Mouse (Mus musculus) heart, embryonic 10.5 days (tissue): ENCODE results near the gene Cuedc1. TPM values are rescaled to one million over a fixed set of nuclear protein-coding genes. Genes with fewer than 3 reads are reported as not detected.

ENCODE experiments used
- DNase-seq: peaks from one replicate; pipeline ENCODE4 v3.0.0-alpha.2; 2017; ENCODE audit warnings: low spot score
- H3K27ac ChIP-seq: fragments of 300-500 bp; sonication (generic); 2 replicates; pipeline ENCODE4 v1.5.1; 2016; ENCODE audit warnings: mild to moderate bottlenecking
- H3K27me3 ChIP-seq: fragments of 300-500 bp; sonication (generic); 2 replicates; pipeline ENCODE4 v1.6.1; 2016; ENCODE audit warnings: mild to moderate bottlenecking; ENCODE audit not compliant: poor library complexity, insufficient read depth, severe bottlenecking
- H3K36me3 ChIP-seq: fragments of 300-500 bp; sonication (generic); 2 replicates; pipeline ENCODE4 v1.6.1; 2016; ENCODE audit warnings: mild to moderate bottlenecking, moderate library complexity
- H3K4me1 ChIP-seq: fragments of 300-500 bp; sonication (generic); 2 replicates; pipeline ENCODE4 v1.6.1; 2016; ENCODE audit warnings: mild to moderate bottlenecking
- H3K4me3 ChIP-seq: fragments of 300-500 bp; sonication (generic); 2 replicates; pipeline ENCODE4 v1.5.1; 2016; ENCODE audit warnings: mild to moderate bottlenecking, moderate library complexity
- H3K9me3 ChIP-seq: fragments of 300-500 bp; sonication (generic); 2 replicates; pipeline ENCODE4 v1.6.1; 2016; ENCODE audit warnings: mild to moderate bottlenecking, moderate library complexity
- WGBS: fragments of 180-500 bp; shearing (Covaris S2); methylation state at CpG from one replicate; pipeline ENCODE4 v1.1.7; 2016; 5-methylcytosine and 5-hydroxymethylcytosine counted together
- polyA plus RNA-seq: library from polyadenylated mRNA; unstranded; fragments of >200 nt; fragmentation: Nextera tagmentation; extraction: Ambion mirVana; gene quantifications from 2 replicates; pipeline ENCODE4 v1.2.1, GENCODE M21; 2016

Cuedc1 gene
- polyA plus RNA-seq, 1 experiment from 2014 or later = 17.9 TPM

GRCm38 (mm10) chr11:88213757-88214156 is 115.9 kb downstream of the Cuedc1 start:
- H3K27me3 ChIP-seq = no peaks in the 10 kb centered on the region
- H3K9me3 ChIP-seq = no peaks in the 10 kb centered on the region
- 62% methylated on average over 6 of the region's 6 CpGs for WGBS
- peaks cover 34% of the 10 kb centered on the region for H3K36me3 ChIP-seq
- no peak for DNase-seq
- H3K27ac ChIP-seq = peak overlapping the region; percentile 42; the same call in 1 of the 2 replicates
- H3K4me1 ChIP-seq = peaks cover 41% of the 10 kb centered on the region
- no peak overlapping the region for H3K4me3 ChIP-seq

- Histone ChIP-seq H3K27ac (peak overlapping the region; percentile 79), H3K27me3 (no peaks in the 10 kb centered on the region), H3K4me1 (peaks cover 47% of the 10 kb centered on the region), H3K36me3 (peaks cover 21% of the 10 kb centered on the region), H3K9me3 (no peaks in the 10 kb centered on the region), H3K4me3 (0 out of 2 replicates have a peak overlapping the region, but pooled peaks have one; percentile 19)
- no peak for DNase-seq
- 56% methylated on average over 21 of the region's 21 CpGs for WGBS
These were observed 117.3 kb downstream of the Cuedc1 start for GRCm38 (mm10) chr11:88214881-88215831.

DNA sequence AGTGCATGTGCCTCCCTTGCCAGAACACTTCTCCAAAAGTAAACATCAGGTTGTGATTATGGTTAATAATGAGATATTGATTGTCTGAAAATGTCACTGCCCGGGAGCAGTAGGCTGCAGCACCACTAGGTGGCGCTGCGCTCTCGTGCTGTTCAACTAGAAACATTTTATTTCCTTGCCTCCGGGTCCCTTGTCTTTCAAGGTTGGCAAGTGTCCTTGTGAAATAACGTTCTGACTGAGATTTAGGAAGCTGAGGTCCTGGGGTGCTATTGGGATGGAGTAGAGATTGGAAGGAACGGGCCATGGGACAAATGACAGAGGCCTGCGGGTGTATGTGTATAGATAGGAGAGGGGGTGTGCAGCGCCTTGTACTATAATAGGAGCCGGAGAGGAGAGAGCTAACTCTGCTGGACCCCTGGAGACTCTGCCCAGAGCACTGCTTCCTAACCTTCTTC is 118.4 kb downstream of the Cuedc1 start:
- Histone ChIP-seq H3K4me3 (peak overlapping the region; percentile 29; the same call in 1 of the 2 replicates), H3K36me3 (peaks cover 10% of the 10 kb centered on the region), H3K9me3 (no peaks in the 10 kb centered on the region), H3K27ac (peak overlapping the region; percentile 64), H3K27me3 (no peaks in the 10 kb centered on the region), H3K4me1 (peaks cover 47% of the 10 kb centered on the region)
- 25% methylated on average over 10 of the region's 10 CpGs for WGBS
- no peak for DNase-seq

GRCm38 (mm10) chr11:88218155-88218554 is 120.3 kb downstream of the Cuedc1 start:
- Histone ChIP-seq H3K4me3 (no peak overlapping the region), H3K36me3 (no peaks in the 10 kb centered on the region), H3K27ac (no peak overlapping the region), H3K9me3 (no peaks in the 10 kb centered on the region), H3K27me3 (no peaks in the 10 kb centered on the region), H3K4me1 (peaks cover 47% of the 10 kb centered on the region)
- WGBS = 52% methylated on average over 6 of the region's 6 CpGs
- no peak for DNase-seq

DNA sequence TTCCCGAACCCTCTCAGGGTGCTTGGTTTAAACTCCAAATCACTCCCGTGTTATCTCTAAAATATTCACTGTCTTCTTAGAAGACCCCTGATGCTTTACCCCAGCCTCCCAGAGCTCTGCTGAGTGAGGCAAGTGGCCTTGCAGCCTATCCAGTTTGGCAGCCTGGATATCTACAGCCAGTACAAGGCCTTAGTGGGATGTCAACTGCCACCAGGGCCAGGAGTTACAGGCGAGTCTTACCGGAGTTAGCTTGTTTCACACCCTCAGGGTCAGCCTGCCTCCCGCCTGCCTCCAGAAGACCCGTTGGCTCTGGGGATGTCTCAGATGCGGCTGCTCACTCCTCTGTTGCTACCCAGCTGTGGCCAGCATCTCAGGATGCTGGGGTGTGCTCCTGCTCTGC is 120.7 kb downstream of the Cuedc1 start:
- no peaks in the 10 kb centered on the region for H3K9me3 ChIP-seq
- H3K4me1 ChIP-seq = peaks cover 47% of the 10 kb centered on the region
- WGBS = 56% methylated on average over 7 of the region's 7 CpGs
- H3K27ac ChIP-seq = no peak overlapping the region
- H3K36me3 ChIP-seq = no peaks in the 10 kb centered on the region
- no peak overlapping the region for H3K4me3 ChIP-seq
- no peaks in the 10 kb centered on the region for H3K27me3 ChIP-seq
- DNase-seq = no peak

GRCm38 (mm10) chr11:88221929-88222475 is 124.1 kb downstream of the Cuedc1 start:
- no peaks in the 10 kb centered on the region for H3K9me3 ChIP-seq
- DNase-seq = no peak
- H3K4me1 ChIP-seq = peaks cover 16% of the 10 kb centered on the region
- H3K27ac ChIP-seq = no peak overlapping the region
- no peak overlapping the region for H3K4me3 ChIP-seq
- WGBS = 91% methylated on average over 15 of the region's 15 CpGs
- H3K36me3 ChIP-seq = no peaks in the 10 kb centered on the region
- no peaks in the 10 kb centered on the region for H3K27me3 ChIP-seq

- no peak overlapping the region for H3K27ac ChIP-seq
- no peaks in the 10 kb centered on the region for H3K27me3 ChIP-seq
- no peaks in the 10 kb centered on the region for H3K9me3 ChIP-seq
- DNase-seq = no peak
- no peak overlapping the region for H3K4me3 ChIP-seq
- WGBS = 84% methylated on average over 17 of the region's 17 CpGs
- peaks cover 7% of the 10 kb centered on the region; the same call in 1 of the 2 replicates for H3K4me1 ChIP-seq
- H3K36me3 ChIP-seq = no peaks in the 10 kb centered on the region
These were observed 129.4 kb downstream of the Cuedc1 start for GRCm38 (mm10) chr11:88227001-88227957.

- H3K4me1 ChIP-seq = peaks cover 35% of the 10 kb centered on the region
- H3K27ac ChIP-seq = 0 out of 2 replicates have a peak overlapping the region, but pooled peaks have one; percentile 44
- H3K4me3 ChIP-seq = no peak overlapping the region
- 80% methylated on average over 4 of the region's 4 CpGs for WGBS
- no peaks in the 10 kb centered on the region for H3K27me3 ChIP-seq
- H3K9me3 ChIP-seq = no peaks in the 10 kb centered on the region
- H3K36me3 ChIP-seq = no peaks in the 10 kb centered on the region
- DNase-seq = no peak
These were observed 133.4 kb downstream of the Cuedc1 start for GRCm38 (mm10) chr11:88231213-88231790.

DNA sequence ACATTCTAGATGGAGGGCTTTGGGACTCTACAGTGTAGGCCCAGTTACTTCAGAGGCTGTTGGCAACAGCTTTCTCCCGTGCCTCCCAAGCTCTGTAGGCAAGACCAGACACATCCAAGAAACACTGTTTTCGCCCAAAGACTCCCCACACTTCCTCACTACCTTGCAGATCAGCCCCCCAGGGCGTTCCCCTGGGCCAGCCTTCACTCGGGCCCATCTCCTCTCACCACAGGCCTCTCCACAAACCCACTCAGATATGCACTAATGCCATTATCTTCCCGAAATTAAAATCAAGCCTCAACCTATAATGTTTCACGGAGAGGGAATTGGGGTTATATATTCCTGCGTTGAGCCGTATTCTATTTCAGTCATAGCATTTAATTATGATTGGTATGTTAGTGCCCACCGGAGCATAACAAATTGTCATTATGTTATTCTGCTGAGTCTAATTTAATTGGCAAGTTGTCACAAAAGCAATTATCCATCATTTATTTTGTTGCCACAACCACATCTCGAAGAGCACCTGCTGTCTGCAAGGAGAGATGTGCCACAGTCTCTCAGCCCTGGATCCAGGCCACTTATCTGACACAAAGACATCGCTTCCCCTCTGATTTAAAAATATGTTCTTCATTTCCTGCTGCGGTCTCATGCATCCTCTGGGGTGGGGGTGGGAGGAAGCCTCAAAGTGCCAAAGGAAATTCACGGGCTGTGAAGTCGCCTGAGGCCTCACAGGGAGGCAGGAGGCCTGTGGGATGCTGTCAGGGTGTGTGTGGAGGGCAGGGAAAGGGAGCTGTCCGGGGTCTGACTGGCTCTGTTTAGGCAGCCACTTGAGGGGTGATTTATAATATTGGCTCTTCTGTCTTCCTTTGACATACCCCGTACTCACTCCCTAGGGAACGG is 135.9 kb downstream of the Cuedc1 start:
- no peaks in the 10 kb centered on the region for H3K27me3 ChIP-seq
- peak overlapping the region; percentile 48 for H3K27ac ChIP-seq
- peak; percentile 63 for DNase-seq
- peaks cover 36% of the 10 kb centered on the region for H3K4me1 ChIP-seq
- 62% methylated on average over 17 of the region's 17 CpGs for WGBS
- H3K9me3 ChIP-seq = no peaks in the 10 kb centered on the region
- no peaks in the 10 kb centered on the region for H3K36me3 ChIP-seq
- no peak overlapping the region for H3K4me3 ChIP-seq

- no peak for DNase-seq
These were observed 136.9 kb downstream of the Cuedc1 start for GRCm38 (mm10) chr11:88234789-88235188.

More at GRCm38 (mm10) chr11:88234789-88235188, 136.9 kb downstream of the Cuedc1 start:
- no peaks in the 10 kb centered on the region for H3K27me3 ChIP-seq
- H3K36me3 ChIP-seq = no peaks in the 10 kb centered on the region
- no peak overlapping the region for H3K4me3 ChIP-seq
- no peaks in the 10 kb centered on the region for H3K9me3 ChIP-seq
- H3K4me1 ChIP-seq = peaks cover 36% of the 10 kb centered on the region
- no peak overlapping the region for H3K27ac ChIP-seq
- 37% methylated on average over 4 of the region's 4 CpGs for WGBS
